Mouse (Mus musculus) gastrocnemius, adult 8-10 months (tissue): ENCODE data around the gene Surf6. TPM values are rescaled to one million over a fixed set of nuclear protein-coding genes. Genes with fewer than 3 reads are reported as not detected.

Experiments used
- total RNA-seq, 4 experiments: library from RNA; stranded (reverse); gene quantifications; 2 replicates each; pipeline ENCODE4 v1.2.4; 2022

The Surf6 gene
- total RNA-seq, 4 experiments from 2014 or later = 9.5 to 12.1 (median 11.6) TPM

Other genes with a start within 250 kb of the Surf6 start
- not detected for gene Lcn4, start 231.6 kb downstream of the Surf6 start, total RNA-seq
- gene Abo, start 37.9 kb downstream of the Surf6 start, total RNA-seq = not detected
- 10 to 100 TPM; 13.9 to 18.2 (median 14.5) TPM for gene Med22, start 7.8 kb upstream of the Surf6 start, total RNA-seq
- 100 to 1,000 TPM; 250 to 326 (median 272) TPM for gene Rpl7a, start 7.9 kb upstream of the Surf6 start, total RNA-seq
- gene Surf2, start 13.5 kb upstream of the Surf6 start, total RNA-seq = 10 to 100 TPM in 3 of 4 experiments, 1 to 10 TPM in 1; 9.5 to 14.7 (median 13.0) TPM
- gene Surf1, start 13.7 kb upstream of the Surf6 start, total RNA-seq = 10 to 100 TPM; 36.3 to 50.3 (median 43.0) TPM
- 10 to 100 TPM; 76.1 to 81.4 (median 79.4) TPM for gene Surf4, start 31.0 kb upstream of the Surf6 start, total RNA-seq
- gene Stkld1, start 31.2 kb upstream of the Surf6 start, total RNA-seq = not detected
- gene Rexo4, start 61.5 kb upstream of the Surf6 start, total RNA-seq = 10 to 100 TPM; 11.0 to 15.8 (median 14.4) TPM
- gene Adamts13, start 70.5 kb upstream of the Surf6 start, total RNA-seq = not detected
- 10 to 100 TPM; 38.2 to 45.6 (median 39.4) TPM for gene Cacfd1, start 107.0 kb upstream of the Surf6 start, total RNA-seq
- gene Slc2a6, start 125.1 kb upstream of the Surf6 start, total RNA-seq = under 1 TPM in 1 of 4 experiments, not detected in 3; 0.15 TPM
- gene Mymk, start 169.3 kb upstream of the Surf6 start, total RNA-seq = under 1 TPM in 1 of 4 experiments, not detected in 3; 0.48 TPM
- gene Adamtsl2, start 176.5 kb upstream of the Surf6 start, total RNA-seq = 1 to 10 TPM in 3 of 4 experiments, under 1 TPM in 1; 0.99 to 2.2 (median 1.5) TPM
- under 1 TPM in 1 of 4 experiments, not detected in 3; 0.08 TPM for gene Fam163b, start 239.6 kb upstream of the Surf6 start, total RNA-seq